Mouse (Mus musculus) CD4-positive, CD25-positive, alpha-beta regulatory T cell, adult 9 weeks (primary cell): ENCODE measurements around the gene Dazap1. TPM values are rescaled to one million over a fixed set of nuclear protein-coding genes. Genes with fewer than 3 reads are reported as not detected.

ENCODE experiments used
- polyA plus RNA-seq: library from polyadenylated mRNA; unstranded; fragments of 100-300 nt; shearing (Covaris generic); gene quantifications from one replicate; pipeline ENCODE4 v1.2.1, GENCODE M21; 2017

The Dazap1 gene
- 40.9 TPM for polyA plus RNA-seq

DNA sequence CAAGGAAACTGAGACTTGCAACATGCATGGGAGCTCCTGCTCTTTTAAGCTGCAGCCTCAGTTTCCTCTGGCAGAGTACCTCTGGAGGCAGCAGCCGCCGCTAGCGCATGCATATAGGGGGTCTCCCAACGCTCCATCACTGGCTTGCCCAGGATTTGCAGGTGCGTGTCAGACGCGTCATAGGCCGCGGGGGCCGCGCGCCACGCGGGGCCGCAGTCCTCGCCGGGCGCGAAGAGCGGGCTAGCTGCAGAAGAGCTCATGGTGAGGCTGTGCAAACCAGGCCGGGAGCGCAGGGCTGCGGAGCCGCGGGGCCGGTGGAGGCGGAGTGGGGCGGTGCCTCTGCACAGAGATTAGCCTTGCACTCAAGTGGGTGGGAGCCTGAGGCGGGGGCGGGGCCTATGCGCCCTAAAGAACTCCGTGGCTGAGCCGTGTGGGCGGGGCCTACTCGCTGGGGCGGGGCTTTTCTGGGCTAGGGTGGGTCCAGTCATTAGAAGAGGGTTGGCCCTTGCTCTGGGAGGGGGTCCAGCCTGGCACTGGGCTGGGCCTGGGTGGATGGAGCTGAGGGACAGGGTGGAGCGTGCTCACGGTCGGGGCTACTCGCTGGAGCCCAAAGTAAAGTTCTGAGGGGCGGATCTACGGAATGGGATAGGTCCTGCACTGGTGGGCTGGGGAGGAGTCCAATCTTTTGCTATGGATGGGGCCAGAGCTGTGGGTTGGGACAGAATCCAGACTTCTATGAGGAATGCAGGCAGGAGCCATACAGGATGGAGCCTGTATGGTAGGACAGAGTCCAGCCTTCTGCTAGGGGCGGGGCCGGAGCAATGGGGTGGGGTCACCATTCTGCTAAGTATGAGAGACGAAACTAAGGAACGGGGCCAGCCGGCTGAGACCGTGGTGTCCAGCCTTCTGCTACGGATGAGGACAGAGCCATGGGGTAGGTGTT lies at the start of gene Dazap1, which contains the start of gene Gamt:
Gene Dazap1 (plus strand): TSS at position 845 of the 943 bp plus-strand sequence.
Gene Gamt (minus strand): TSS at position 371 of the 943 bp plus-strand sequence.

DNA sequence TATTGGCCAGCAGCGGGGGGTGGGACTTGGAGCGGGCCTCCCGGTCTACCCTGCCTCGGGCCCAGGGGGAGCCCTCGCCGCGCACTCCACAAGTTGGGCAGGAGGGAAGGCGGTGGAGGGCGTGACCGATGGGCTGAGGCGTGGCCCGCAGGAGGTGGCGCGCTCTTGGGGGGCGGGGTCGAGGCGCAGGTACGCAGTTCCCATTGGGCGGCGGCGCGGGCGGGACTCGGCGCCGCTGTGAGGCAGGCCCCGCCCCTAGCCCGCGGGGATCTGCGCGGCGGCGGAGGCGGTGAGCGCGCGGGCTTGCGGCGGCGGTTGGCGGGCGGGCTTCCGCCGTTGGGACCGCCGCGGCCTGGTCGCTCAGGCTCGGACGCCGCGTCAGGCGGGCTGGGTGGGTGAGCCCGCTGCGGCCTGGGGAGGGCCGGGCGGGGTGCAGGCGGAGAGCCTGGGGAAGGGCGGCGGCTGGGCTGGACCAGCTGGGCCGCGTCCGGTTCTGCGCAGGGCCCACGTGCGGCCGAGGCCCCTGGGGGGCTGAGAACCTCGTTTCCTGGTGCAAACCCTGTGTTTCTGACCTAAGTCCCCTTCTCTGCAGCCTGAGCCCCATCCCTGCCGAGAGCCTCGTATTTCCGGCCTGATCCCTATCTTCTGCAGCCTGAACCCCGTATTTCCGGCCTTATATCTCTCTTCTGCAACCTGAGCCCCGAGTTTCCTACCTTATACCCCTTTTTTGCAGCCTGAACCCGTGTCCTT lies 34.7 kb upstream of the Dazap1 start, which contains the start of gene Mum1:
Gene Mum1 (plus strand): TSS at position 19 of the 750 bp plus-strand sequence.

DNA sequence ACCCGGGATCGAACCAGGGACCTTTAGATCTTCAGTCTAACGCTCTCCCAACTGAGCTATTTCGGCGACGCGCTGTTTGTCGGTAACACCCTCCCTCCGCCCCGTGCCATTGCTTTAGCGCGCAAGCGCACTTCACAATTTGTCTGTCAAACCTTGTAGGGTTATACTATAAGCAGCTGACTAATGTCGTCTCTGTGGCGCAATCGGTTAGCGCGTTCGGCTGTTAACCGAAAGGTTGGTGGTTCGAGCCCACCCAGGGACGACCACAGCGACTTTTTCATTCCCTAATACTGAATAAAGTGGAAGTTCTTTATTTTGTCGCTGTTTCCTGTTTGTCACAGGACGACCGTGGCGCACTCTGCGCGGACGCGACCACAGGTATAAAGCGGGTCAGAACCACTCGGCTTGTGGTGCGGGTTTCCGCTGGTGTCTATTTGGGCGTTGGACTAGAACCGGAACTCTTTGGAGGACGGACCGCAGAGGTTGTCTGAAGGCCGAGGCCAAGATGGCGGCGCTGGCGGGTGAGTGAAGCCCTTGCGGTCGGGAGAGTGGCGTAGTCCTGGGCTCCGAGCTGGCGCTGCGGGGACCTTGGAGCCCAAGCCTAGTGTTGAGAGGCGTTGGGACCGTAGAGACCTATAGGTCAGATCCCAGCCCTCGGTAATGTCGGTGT lies 12.2 kb upstream of the Dazap1 start, which contains the start of gene Ndufs7:
Gene Ndufs7 (plus strand): TSS at position 151 of the 670 bp plus-strand sequence.

DNA sequence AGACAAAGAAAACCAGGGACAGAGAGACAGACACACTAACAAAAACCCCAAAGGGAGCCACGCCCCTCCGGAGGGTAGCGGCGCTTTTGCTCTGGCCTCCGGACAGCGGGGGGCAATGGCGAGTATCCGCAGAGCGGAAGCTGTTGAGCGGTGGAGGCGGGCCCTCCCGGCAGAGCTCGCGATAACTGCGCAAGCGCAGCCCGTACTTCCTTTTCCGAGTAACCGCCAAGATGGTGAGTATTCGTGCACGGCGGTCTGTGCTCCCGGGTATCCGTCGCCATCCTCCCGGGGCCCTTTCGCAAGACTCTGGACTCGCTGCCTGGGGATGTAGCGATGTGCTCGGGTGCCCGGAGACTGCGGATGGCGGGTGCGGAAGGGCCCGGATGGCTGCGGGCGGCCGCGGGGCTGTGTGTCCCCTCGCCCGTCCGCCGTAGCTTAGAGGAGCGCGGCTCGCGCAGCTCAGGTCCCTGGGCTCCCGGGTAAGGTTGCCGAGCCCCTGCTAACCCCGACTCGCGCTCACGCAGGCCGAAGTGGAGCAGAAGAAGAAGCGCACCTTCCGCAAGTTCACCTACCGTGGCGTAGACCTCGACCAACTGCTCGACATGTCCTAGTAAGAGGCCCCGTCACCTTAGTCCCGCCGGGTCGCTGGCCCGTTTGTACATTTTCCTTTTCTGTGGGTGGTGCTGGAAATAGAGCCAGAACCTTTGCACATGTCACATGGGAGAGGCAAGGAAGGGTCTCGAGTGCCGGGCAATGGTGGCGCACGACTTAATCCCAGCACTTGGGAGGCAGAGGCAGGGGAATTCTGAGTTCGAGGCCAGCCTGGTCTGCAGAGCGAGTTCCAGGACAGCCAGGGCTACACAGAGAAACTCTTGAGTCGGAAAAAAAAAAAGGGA lies 31.2 kb downstream of the Dazap1 start, which contains the start of gene Rps15:
Gene Rps15 (plus strand): TSS at position 203 of the 896 bp plus-strand sequence.

DNA sequence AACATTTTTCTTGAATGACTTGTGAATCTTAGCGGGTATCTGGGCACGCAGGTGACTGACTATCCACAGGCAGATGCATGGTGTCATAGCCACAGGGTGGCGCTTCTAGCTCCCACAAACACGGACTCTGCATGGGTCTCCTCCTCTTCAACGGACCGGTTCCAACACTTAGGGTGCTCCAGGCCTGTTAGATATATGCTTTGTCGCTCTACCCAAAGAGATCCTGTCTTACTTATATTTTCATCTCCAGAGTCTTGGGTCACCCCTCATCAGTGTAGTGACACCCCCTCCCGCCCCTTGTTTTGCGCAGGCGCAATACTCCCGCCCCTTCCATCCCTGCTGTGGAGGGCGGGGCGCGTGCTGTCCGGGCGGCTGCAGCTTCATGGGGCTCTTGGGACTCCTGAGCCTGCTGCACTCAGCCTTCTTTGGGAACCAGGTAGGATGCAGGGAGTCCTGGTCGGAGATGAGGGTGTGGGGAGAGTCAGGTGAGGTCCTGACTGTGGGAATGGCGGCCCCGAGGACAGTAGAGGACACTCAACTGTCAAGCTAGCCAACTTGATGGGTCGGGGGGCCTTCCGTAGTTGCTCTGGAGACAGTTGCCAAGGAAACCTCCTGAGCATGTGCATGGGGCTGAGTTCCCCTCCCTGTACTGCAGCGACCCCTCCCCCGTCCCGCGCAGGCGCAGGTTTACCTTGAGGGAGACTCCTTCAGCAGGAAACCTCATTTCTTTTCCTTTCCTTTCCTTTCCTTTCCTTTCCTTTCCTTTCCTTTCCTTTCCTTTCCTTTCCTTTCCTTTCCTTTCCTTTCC lies 34.5 kb downstream of the Dazap1 start, which contains the start of gene Apc2:
Gene Apc2 (plus strand): TSS at position 360 of the 808 bp plus-strand sequence.

DNA sequence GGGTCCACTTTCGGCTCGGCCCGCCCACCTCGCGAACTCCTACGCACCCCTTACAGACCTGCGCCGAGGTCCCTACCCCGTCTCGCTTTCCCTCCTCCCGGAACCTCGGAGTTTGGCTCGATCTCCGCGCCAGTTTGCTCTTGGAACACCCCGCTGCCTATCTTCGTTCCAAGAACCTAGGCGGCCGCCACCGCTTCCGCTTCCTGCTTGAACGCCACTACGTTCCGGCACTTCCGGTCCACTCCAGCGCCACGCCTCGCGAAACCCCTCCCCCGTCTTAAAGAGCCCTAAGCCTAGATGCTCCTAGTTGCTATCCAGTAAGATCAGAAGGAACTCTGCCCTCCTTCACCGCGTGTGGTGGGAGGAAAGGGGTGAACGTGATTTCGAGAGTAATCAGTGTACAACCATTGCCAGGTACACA lies 59.1 kb downstream of the Dazap1 start, which contains the start of gene 2310011J03Rik:
Gene 2310011J03Rik (minus strand): TSS at position 198 of the 421 bp plus-strand sequence.

DNA sequence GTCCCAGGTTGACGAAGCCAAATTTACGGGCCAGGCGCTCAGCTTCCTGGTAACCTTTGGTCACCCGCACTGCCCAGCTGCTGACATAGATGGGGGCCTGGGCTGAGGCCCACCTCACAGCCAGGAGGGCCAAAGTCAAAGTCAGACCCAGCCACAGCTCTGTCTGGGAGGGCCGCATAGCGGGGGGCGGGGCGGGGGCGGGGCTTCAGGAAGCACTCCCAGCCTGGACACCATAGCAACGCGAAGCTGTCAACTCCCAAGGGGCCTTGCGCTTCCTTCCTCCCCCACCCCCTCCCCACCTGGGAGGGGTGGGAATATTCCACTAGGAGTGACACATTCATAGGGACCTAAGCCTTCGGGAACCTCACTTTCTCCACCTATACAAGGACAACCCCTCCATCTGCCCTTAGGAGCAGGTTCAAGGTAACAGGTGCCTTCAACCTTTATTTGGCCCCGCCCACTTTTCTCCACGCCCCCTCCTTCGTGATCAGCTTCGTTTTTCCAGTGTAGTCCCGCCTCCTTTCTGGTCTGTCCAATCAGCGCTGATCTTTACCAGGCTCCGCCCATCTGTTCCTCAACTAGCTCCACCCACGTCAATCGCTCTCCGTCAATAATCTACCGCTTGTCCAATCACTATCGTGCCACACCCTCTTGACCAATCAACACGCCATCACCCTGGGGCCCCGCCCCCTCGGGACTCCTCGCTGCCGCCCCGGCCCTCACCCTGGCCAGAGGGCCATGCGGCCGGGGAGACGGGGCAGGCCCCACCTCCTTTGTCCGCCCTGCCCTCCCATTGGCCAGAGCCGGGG lies 68.2 kb downstream of the Dazap1 start, which contains the start of the genes Pcsk4 and Reep6:
Gene Pcsk4 (minus strand): TSS at position 226 of the 809 bp plus-strand sequence.
Gene Reep6 (plus strand): TSS at position 681 of the 809 bp plus-strand sequence.

Other genes starting within 250 kb of the Dazap1 start
- 911 TPM for gene Arhgap45, start 244.8 kb upstream of the Dazap1 start, polyA plus RNA-seq
- gene Polr2e, start 221.7 kb upstream of the Dazap1 start, polyA plus RNA-seq, result 250 TPM
- gene Gpx4, start 214.3 kb upstream of the Dazap1 start, polyA plus RNA-seq, result 504 TPM
- 71.4 TPM for gene Sbno2, start 155.9 kb upstream of the Dazap1 start, polyA plus RNA-seq
- 10.0 TPM for gene Stk11, start 145.7 kb upstream of the Dazap1 start, polyA plus RNA-seq
- 362 TPM for gene Atp5d, start 122.9 kb upstream of the Dazap1 start, polyA plus RNA-seq
- 2.3 TPM for gene Cbarp, start 120.7 kb upstream of the Dazap1 start, polyA plus RNA-seq
- gene Midn, start 113.2 kb upstream of the Dazap1 start, polyA plus RNA-seq, result 1.5 TPM
- 293 TPM for gene Cirbp, start 95.5 kb upstream of the Dazap1 start, polyA plus RNA-seq
- 32.8 TPM for gene 1600002K03Rik, start 88.5 kb upstream of the Dazap1 start, polyA plus RNA-seq
- 0.38 TPM for gene Efna2, start 82.0 kb upstream of the Dazap1 start, polyA plus RNA-seq
- 130 TPM for gene Mum1, start 35.1 kb upstream of the Dazap1 start, polyA plus RNA-seq
- 347 TPM for gene Ndufs7, start 12.4 kb upstream of the Dazap1 start, polyA plus RNA-seq
- gene Gamt, start 474 bp upstream of the Dazap1 start, polyA plus RNA-seq, result 1.8 TPM
- gene Rps15, start 31.0 kb downstream of the Dazap1 start, polyA plus RNA-seq, result 1,130 TPM
- gene Apc2, start 34.5 kb downstream of the Dazap1 start, polyA plus RNA-seq, result 0.33 TPM
- gene 2310011J03Rik, start 59.1 kb downstream of the Dazap1 start, polyA plus RNA-seq, result 91.4 TPM
- 26.0 TPM for gene Pcsk4, start 68.0 kb downstream of the Dazap1 start, polyA plus RNA-seq
- not detected for gene Reep6, start 68.5 kb downstream of the Dazap1 start, polyA plus RNA-seq
- not detected for gene Adamtsl5, start 86.9 kb downstream of the Dazap1 start, polyA plus RNA-seq
- gene Plk5, start 95.0 kb downstream of the Dazap1 start, polyA plus RNA-seq, result not detected
- gene Mex3d, start 126.2 kb downstream of the Dazap1 start, polyA plus RNA-seq, result 0.21 TPM
- gene Mbd3, start 138.1 kb downstream of the Dazap1 start, polyA plus RNA-seq, result 25.0 TPM
- 318 TPM for gene Uqcr11, start 145.3 kb downstream of the Dazap1 start, polyA plus RNA-seq
- 15.8 TPM for gene Tcf3, start 172.2 kb downstream of the Dazap1 start, polyA plus RNA-seq
- not detected for gene Onecut3, start 233.3 kb downstream of the Dazap1 start, polyA plus RNA-seq